ENCODE assay signal across 24 mouse cellular contexts in the genomic region with DNA sequence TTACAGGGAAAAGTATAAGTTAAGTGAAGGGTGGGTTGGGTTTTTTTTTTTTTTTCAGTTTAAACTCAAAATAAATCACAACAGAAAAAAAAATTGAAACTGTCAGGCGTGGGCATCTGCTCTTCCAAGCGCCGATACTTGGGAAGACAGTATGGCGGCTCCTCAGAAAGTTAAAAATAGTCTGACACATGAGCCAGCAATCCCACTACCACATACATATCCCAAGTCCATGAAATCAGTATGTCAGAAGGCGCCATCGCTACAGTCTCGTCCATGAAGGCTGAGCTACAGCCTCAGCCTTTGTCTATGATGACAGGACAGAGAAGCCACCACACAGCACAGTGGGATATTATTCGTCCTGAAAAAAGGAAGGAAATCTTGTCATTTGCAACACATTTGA.
A peak's percentile ranks its signal among the peaks of the same experiment; 100 is the strongest.
DNase-seq lines count a peak whose midpoint lies in the region; ATAC-seq and TF ChIP-seq lines count a peak whose summit lies in the region.
"Had no signal": no experiment of that assay in that cellular context is flagged by ENCODE, and none has a peak within 500 bp of the region (broad histone marks: within the 10 kb centered on the region; RNA-seq: fewer than 3 reads in every experiment).

No protein-coding gene starts in this region.

- H3K9ac ChIP-seq in forebrain, embryonic 15.5 days (replicated peaks): no peak overlapping the region
- H3K9ac ChIP-seq in forebrain, embryonic 11.5 days (ENCODE audit: low read length): no peak overlapping the region
- H3K9ac ChIP-seq in forebrain, postnatal 0 days: no peak overlapping the region
- H3K9ac ChIP-seq: embryonic facial prominence, embryonic 12.5 days had no signal

- H3K27me3 ChIP-seq in forebrain, embryonic 15.5 days: no peaks in the 10 kb centered on the region
- H3K27me3 ChIP-seq in forebrain, embryonic 11.5 days (ENCODE audit: control insufficient read depth, insufficient read depth, low read length): no peaks in the 10 kb centered on the region
- H3K27me3 ChIP-seq in forebrain, postnatal 0 days (ENCODE audit: insufficient read depth, low read length): no peaks in the 10 kb centered on the region
- H3K27me3 ChIP-seq in forebrain, embryonic 10.5 days (ENCODE audit: poor library complexity, severe bottlenecking): no peaks in the 10 kb centered on the region
- H3K27me3 ChIP-seq: embryonic facial prominence, embryonic 12.5 days had no signal

- peak overlapping the region; percentile 64 for H3K27ac ChIP-seq in forebrain, embryonic 15.5 days (replicated peaks)
- no peak overlapping the region for H3K27ac ChIP-seq in forebrain, embryonic 11.5 days (ENCODE audit: low read depth, low read length)
- peak overlapping the region; percentile 77 for H3K27ac ChIP-seq in forebrain, postnatal 0 days (ENCODE audit: low read depth, low read length)
- no peak overlapping the region for H3K27ac ChIP-seq in forebrain, embryonic 10.5 days
- peak overlapping the region; percentile 1; the same call in 1 of the 2 replicates for H3K27ac ChIP-seq in left cerebral cortex, adult 2 months
- H3K27ac ChIP-seq: embryonic facial prominence, embryonic 10.5 days; embryonic facial prominence, embryonic 12.5 days had no signal

- ATAC-seq in forebrain, embryonic 15.5 days (replicated peaks): no peak
- ATAC-seq in forebrain, embryonic 11.5 days (replicated peaks; ENCODE audit: low FRiP score): no peak
- peak; percentile 66 for ATAC-seq in forebrain, postnatal 0 days
- ATAC-seq: activated CD4-positive, CD25-positive, alpha-beta regulatory T cell, adult 4 months; CD4-positive, CD25-positive, alpha-beta regulatory T cell, adult 4 months; forebrain, embryonic 14.5 days; Patski had no signal

- TF ChIP-seq CTCF in forebrain, postnatal 0 days (IDR thresholded peaks at IDR 0.05; ENCODE audit: low read depth): no peak
- TF ChIP-seq CTCF in left cerebral cortex, adult 2 months (IDR thresholded peaks at IDR 0.05): no peak
- no peak for TF ChIP-seq CTCF in lung, adult 2 months (IDR thresholded peaks at IDR 0.05; ENCODE audit: insufficient read depth, low read length)

- WGBS in forebrain, embryonic 15.5 days: 73% methylated on average over 8 of the region's 8 CpGs
- 90% methylated on average over 8 of the region's 8 CpGs for WGBS in forebrain, embryonic 11.5 days
- 60% methylated on average over 8 of the region's 8 CpGs for WGBS in forebrain, postnatal 0 days
- 89% methylated on average over 8 of the region's 8 CpGs for WGBS in forebrain, embryonic 10.5 days
- WGBS in lung, adult 2 months: 90% methylated on average over 8 of the region's 8 CpGs

- intact Hi-C loops in left cerebral cortex, adult 2 months (cut with DNase I): no loop called here
- intact Hi-C loops in left cerebral cortex, postnatal 10 days (cut with DNase I): no loop called here

- no peak overlapping the region for H3K4me2 ChIP-seq in forebrain, embryonic 15.5 days (replicated peaks)
- H3K4me2 ChIP-seq in forebrain, embryonic 11.5 days (ENCODE audit: low read depth, low read length, severe bottlenecking): no peak overlapping the region
- H3K4me2 ChIP-seq in forebrain, postnatal 0 days (ENCODE audit: low read depth): no peak overlapping the region
- H3K4me2 ChIP-seq: embryonic facial prominence, embryonic 12.5 days had no signal

- H3K9me3 ChIP-seq in forebrain, embryonic 15.5 days: no peaks in the 10 kb centered on the region
- no peaks in the 10 kb centered on the region for H3K9me3 ChIP-seq in forebrain, embryonic 11.5 days (ENCODE audit: control insufficient read depth, low read length)
- no peaks in the 10 kb centered on the region for H3K9me3 ChIP-seq in forebrain, postnatal 0 days (ENCODE audit: low read length)
- H3K9me3 ChIP-seq in forebrain, embryonic 10.5 days: no peaks in the 10 kb centered on the region
- H3K9me3 ChIP-seq: embryonic facial prominence, embryonic 10.5 days; embryonic facial prominence, embryonic 12.5 days had no signal

- peaks cover 19% of the 10 kb centered on the region for H3K4me1 ChIP-seq in forebrain, embryonic 15.5 days
- no peaks in the 10 kb centered on the region for H3K4me1 ChIP-seq in forebrain, embryonic 11.5 days (replicated peaks; ENCODE audit: control insufficient read depth, insufficient read depth, low read length)
- H3K4me1 ChIP-seq in forebrain, postnatal 0 days (ENCODE audit: insufficient read depth): peaks cover 19% of the 10 kb centered on the region; the same call in 1 of the 2 replicates
- H3K4me1 ChIP-seq in forebrain, embryonic 10.5 days: peaks cover 19% of the 10 kb centered on the region
- no peaks in the 10 kb centered on the region for H3K4me1 ChIP-seq in lung, adult 2 months (ENCODE audit: control insufficient read depth, insufficient read depth, low read length)
- H3K4me1 ChIP-seq: embryonic facial prominence, embryonic 12.5 days had no signal

- no peak for DNase-seq in forebrain, embryonic 11.5 days (ENCODE audit: low spot score)
- peak; percentile 68 for DNase-seq in forebrain, postnatal 0 days
- DNase-seq in forebrain, embryonic 10.5 days (ENCODE audit: extremely low spot score, low spot score): no peak
- DNase-seq in left cerebral cortex, adult 2 months (ENCODE audit: extremely low spot score in 1 of 2, low spot score in 2 of 2): no peak
- no peak for DNase-seq in left cerebral cortex, postnatal 10 days (ENCODE audit: extremely low spot score in 1 of 2, low spot score in 2 of 2)
- DNase-seq in lung, adult 2 months: no peak
- DNase-seq: adrenal gland, adult 8-10 months; adrenal gland, postnatal 14 days; adrenal gland, postnatal 36 days; B cell, adult 2 months; cerebellum, adult 11 months; cerebellum, adult 18-20 months; cerebellum, adult 8-10 months; cerebellum, adult 9-11 months; cerebellum, postnatal 14 days; cerebellum, postnatal 36 days had no signal

- no peaks in the 10 kb centered on the region for H3K36me3 ChIP-seq in forebrain, embryonic 15.5 days
- H3K36me3 ChIP-seq in forebrain, embryonic 11.5 days (ENCODE audit: control insufficient read depth, insufficient read depth, low read length): no peaks in the 10 kb centered on the region
- no peaks in the 10 kb centered on the region for H3K36me3 ChIP-seq in forebrain, postnatal 0 days (ENCODE audit: insufficient read depth)
- H3K36me3 ChIP-seq in forebrain, embryonic 10.5 days (replicated peaks): no peaks in the 10 kb centered on the region
- H3K36me3 ChIP-seq: embryonic facial prominence, embryonic 10.5 days; embryonic facial prominence, embryonic 12.5 days; G1E had no signal

- H3K4me3 ChIP-seq in forebrain, embryonic 15.5 days: no peak overlapping the region
- no peak overlapping the region for H3K4me3 ChIP-seq in forebrain, embryonic 11.5 days (ENCODE audit: low read depth, low read length)
- no peak overlapping the region for H3K4me3 ChIP-seq in forebrain, postnatal 0 days (ENCODE audit: low read depth, low read length)
- no peak overlapping the region for H3K4me3 ChIP-seq in forebrain, embryonic 10.5 days
- H3K4me3 ChIP-seq in left cerebral cortex, adult 2 months: no peak overlapping the region
- H3K4me3 ChIP-seq in lung, adult 2 months (replicated peaks; ENCODE audit: extremely low read depth, low read depth, low read length): no peak overlapping the region
- H3K4me3 ChIP-seq: embryonic facial prominence, embryonic 10.5 days; embryonic facial prominence, embryonic 12.5 days had no signal

- TF ChIP-seq POLR2A in lung, adult 2 months (IDR thresholded peaks at IDR 0.05; ENCODE audit: borderline replicate concordance, extremely low read depth, low read depth, low read length): no peak

Comparison
In these comparisons a context has a peak if more than half of its experiments do, and no peak if none do; other contexts are left out.
1. H3K27ac ChIP-seq: peak in forebrain, embryonic 15.5 days (single experiment), forebrain, postnatal 0 days (single experiment) and left cerebral cortex, adult 2 months (single experiment); none in forebrain, embryonic 11.5 days (single experiment) and forebrain, embryonic 10.5 days (single experiment).